Mouse (Mus musculus) frontal cortex, postnatal 10 days (tissue): Measurements from ENCODE around the gene Olfr1228.

Experiments used
- DNase-seq, 2 experiments: peaks; one replicate each; pipeline ENCODE4 v3.0.0; 2022; ENCODE audit warnings: low spot score in 2 of 2, mixed read lengths in 1 of 2

Gene Olfr1228

DNA sequence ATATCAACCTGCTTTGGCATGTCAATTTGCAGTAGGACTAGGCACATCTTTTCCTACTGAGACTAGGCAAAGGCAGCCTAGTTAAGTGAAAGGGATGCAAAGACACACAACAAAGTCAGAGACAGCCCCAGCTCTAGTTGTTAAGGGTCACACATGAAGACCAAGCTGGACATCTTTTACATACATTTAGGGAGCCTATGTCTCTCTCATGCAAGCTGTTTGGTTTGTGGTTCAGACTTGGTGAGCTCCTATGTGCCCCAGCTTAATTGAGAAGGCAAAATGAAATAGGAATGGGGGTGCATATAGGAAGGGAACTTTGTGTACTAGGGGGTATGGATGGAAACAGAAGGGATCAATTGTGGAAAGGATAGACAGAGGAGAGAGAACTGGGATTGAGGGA is at the start of gene Olfr1228:
Olfr1228 (minus strand) TSS at position 101 of the 400 bp plus-strand sequence.
- no peak for DNase-seq

DNA sequence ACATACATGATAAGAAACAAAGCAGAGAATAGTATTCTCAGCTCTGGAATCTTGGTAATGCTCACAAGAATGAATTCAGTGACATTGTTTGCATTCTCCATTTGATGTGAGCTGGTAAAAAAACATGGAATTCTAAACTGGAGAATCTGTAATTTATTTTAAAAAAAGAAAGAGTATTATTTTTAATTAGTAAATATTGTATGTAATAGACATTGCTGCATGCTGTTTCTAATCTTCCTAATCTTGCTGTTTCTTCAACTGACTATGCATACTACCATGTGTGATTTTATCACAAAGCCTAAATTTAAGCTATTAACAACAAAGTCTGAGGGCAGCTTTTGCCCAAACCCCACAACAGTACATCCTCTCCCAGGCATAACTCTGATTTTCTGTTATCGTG is 43.3 kb upstream of the Olfr1228 start, which contains the start of gene Olfr1230:
Olfr1230 (minus strand) TSS at position 101 of the 400 bp plus-strand sequence.
- DNase-seq: no peak

DNA sequence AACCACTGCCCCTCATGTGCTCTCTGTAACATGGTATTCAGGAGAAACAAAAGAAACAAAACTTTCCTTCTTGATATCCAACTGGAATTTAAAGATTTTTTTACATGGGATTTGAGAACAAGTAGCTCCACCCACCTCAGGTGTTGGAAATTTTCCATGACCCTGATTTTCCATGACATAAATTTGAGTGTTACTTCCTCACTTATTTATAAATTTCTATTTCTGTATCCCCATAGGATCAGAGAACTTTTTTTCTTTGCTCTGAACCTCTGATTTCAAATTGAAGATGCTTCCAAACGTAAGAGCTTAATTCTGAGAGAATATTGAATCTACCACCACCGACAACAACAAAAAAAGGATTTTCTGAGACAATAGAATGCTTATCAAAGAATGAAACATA is 34.1 kb upstream of the Olfr1228 start, which contains the start of gene Olfr1229:
Olfr1229 (minus strand) TSS at position 101 of the 400 bp plus-strand sequence.
- DNase-seq: no peak

DNA sequence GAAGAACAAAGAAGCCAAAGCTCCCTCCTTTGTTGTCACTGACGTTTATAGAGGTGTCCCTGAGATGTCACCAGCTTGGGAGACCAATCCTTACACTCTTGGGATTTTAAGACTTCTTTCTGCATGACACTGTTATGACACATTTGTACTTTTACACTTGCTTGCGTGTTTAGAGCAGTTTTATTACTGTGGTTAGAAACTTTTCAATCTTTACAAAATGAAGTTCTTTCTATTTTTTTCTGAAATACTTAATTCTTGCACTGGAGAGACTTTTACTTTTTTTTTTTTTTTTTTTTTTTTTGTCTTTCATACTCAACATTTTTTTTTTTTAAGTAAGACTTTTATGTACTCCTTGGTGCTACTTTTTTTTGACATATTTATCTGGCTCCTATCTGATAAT is 53.9 kb downstream of the Olfr1228 start, which contains the start of gene Olfr1226:
Olfr1226 (minus strand) TSS at position 101 of the 400 bp plus-strand sequence.
- DNase-seq: no peak
